Mouse (Mus musculus) MEL (cell line): ENCODE measurements at regions not wholly inside any gene's neighbourhood (a gene's known extent, or its start where the extent isn't known, plus 50 kb on each side); places are given as distances from the start of the nearest gene placed in this dataset.

Experiments
- CHD1 ChIP-seq: IDR thresholded peaks from 2 replicates; pipeline ENCODE4 v1.6.1; 2012; ENCODE audit warnings: low read depth, mild to moderate bottlenecking, inconsistent platforms, low read length, improper control_type of control experiment
- CTCF ChIP-seq, 3 experiments: IDR thresholded peaks in 2 of 3; conservative IDR thresholded peaks in 1 of 3; 2 replicates each; pipeline ENCODE4 v1.5.1; 2011 to 2012; ENCODE audit warnings: low read length in 3 of 3, low read depth in 2 of 3, mild to moderate bottlenecking in 2 of 3, improper control_type of control experiment in 1 of 3, inconsistent platforms in 1 of 3, mixed read lengths in 1 of 3, moderate library complexity in 1 of 3; ENCODE audit not compliant: control insufficient read depth in 1 of 3, insufficient read depth in 1 of 3, poor library complexity in 1 of 3, severe bottlenecking in 1 of 3
- EP300 ChIP-seq, 2 experiments: IDR thresholded peaks; 2 replicates each; pipeline ENCODE4 v1.6.1; 2011; ENCODE audit warnings: improper control_type of control experiment in 2 of 2, low read length in 2 of 2, low read depth in 1 of 2, mild to moderate bottlenecking in 1 of 2
- GABPA ChIP-seq: IDR thresholded peaks from 2 replicates; pipeline ENCODE4 v1.6.1; 2012; ENCODE audit warnings: low read depth, mild to moderate bottlenecking, inconsistent platforms, low read length, improper control_type of control experiment, moderate library complexity
- GATA1 ChIP-seq: IDR thresholded peaks from 2 replicates; pipeline ENCODE4 v1.6.1; 2011; ENCODE audit warnings: low read depth, low read length, improper control_type of control experiment
- NRF1 ChIP-seq: IDR thresholded peaks from 2 replicates; pipeline ENCODE4 v1.6.1; 2014; ENCODE audit warnings: low read depth, mild to moderate bottlenecking, inconsistent platforms, low read length, improper control_type of control experiment, moderate library complexity; ENCODE audit not compliant: poor library complexity, insufficient read depth, severe bottlenecking
- POLR2A ChIP-seq, 2 experiments: IDR thresholded peaks; 2 replicates each; pipeline ENCODE4 v1.6.1; 2011 to 2012; ENCODE audit warnings: low read length in 2 of 2, mild to moderate bottlenecking in 2 of 2, control low read depth in 1 of 2, improper control_type of control experiment in 1 of 2, low read depth in 1 of 2, moderate library complexity in 1 of 2; ENCODE audit not compliant: control insufficient read depth in 1 of 2, insufficient read depth in 1 of 2, poor library complexity in 1 of 2
- POLR2AphosphoS5 ChIP-seq: IDR thresholded peaks from 2 replicates; pipeline ENCODE4 v1.6.1; 2012; ENCODE audit warnings: low read depth, borderline replicate concordance, mild to moderate bottlenecking, inconsistent platforms, low read length, moderate library complexity, mixed read lengths
- SIN3A ChIP-seq: IDR thresholded peaks from 2 replicates; pipeline ENCODE4 v1.6.1; 2012; ENCODE audit warnings: low read length, improper control_type of control experiment, inconsistent platforms
- USF2 ChIP-seq, 2 experiments: IDR thresholded peaks; 2 replicates each; pipeline ENCODE4 v1.6.1; 2011 to 2012; ENCODE audit warnings: improper control_type of control experiment in 2 of 2, low read length in 2 of 2, borderline replicate concordance in 1 of 2, inconsistent platforms in 1 of 2, low read depth in 1 of 2, mild to moderate bottlenecking in 1 of 2; ENCODE audit not compliant: insufficient read depth in 1 of 2

DNA sequence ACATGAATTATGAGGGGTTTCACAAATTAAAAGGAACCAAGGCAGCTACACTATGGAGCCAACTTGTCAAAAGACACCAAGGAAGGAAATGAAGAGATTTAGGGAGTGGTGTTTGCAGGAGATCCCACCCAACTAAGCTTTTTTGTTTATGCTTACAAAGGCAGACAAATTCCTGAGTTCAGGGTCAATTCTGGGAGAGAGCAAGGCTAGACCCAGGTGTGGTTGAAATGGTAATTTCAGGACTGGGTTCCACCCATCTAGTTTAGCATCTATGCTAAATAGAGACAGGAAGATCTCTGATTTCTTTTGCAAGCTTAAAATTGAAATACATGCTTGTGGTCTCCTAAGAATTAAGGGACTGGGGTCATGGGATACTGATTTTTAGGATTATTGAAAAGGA is 286.0 kb upstream of the Pcdh17 start:
- TF ChIP-seq CHD1 = no peak
- no peak for TF ChIP-seq USF2 (IDR thresholded peaks at IDR 0.05; ENCODE audit: borderline replicate concordance in 1 of 2, insufficient read depth in 1 of 2, low read depth in 1 of 2, low read length in 2 of 2)
- no peak for TF ChIP-seq POLR2A (IDR thresholded peaks at IDR 0.05; ENCODE audit: control insufficient read depth in 1 of 2, insufficient read depth in 1 of 2, low read depth in 1 of 2, low read length in 2 of 2, poor library complexity in 1 of 2)
- no peak for TF ChIP-seq CTCF (IDR thresholded peaks at IDR 0.05 in 2 of 3, conservative IDR thresholded peaks at IDR 0.05 in 1 of 3; ENCODE audit: control insufficient read depth in 1 of 3, insufficient read depth in 1 of 3, low read depth in 2 of 3, low read length in 3 of 3, poor library complexity in 1 of 3, severe bottlenecking in 1 of 3)
- TF ChIP-seq NRF1 = no peak
- no peak for TF ChIP-seq SIN3A
- TF ChIP-seq EP300 (IDR thresholded peaks at IDR 0.05; ENCODE audit: low read depth in 1 of 2, low read length in 2 of 2) = no peak
- no peak for TF ChIP-seq POLR2AphosphoS5
- no peak for TF ChIP-seq GATA1
- no peak for TF ChIP-seq GABPA
